Mouse (Mus musculus) gastrocnemius, postnatal 4 days (tissue): Measurements from ENCODE around the gene St7. TPM values are rescaled to one million over a fixed set of nuclear protein-coding genes. Genes with fewer than 3 reads are reported as not detected.

Source experiments
- DNase-seq, 2 experiments: peaks; one replicate each; pipeline ENCODE4 v3.0.0; 2021 to 2022; ENCODE audit warnings: low spot score in 2 of 2, mixed read lengths in 2 of 2
- total RNA-seq, 2 experiments: library from RNA; stranded (reverse); gene quantifications; 2 replicates each; pipeline ENCODE4 v1.2.3; 2021

The St7 gene
- total RNA-seq, 2 experiments from 2014 or later, result 17.4 to 18.3 TPM

GRCm38 (mm10) chr6:17941916-17942315, 249.2 kb downstream of the St7 start:
- DNase-seq, result no peak

GRCm38 (mm10) chr6:17942344-17942743, 249.6 kb downstream of the St7 start:
- DNase-seq, result no peak

- no peak for DNase-seq
Observed at GRCm38 (mm10) chr6:17943877-17944617, 251.3 kb downstream of the St7 start.

- no peak for DNase-seq
Observed at GRCm38 (mm10) chr6:17946456-17946855, 253.7 kb downstream of the St7 start.

- no peak for DNase-seq
Observed at GRCm38 (mm10) chr6:17947130-17947831, 254.5 kb downstream of the St7 start.

GRCm38 (mm10) chr6:17949103-17949502, 256.4 kb downstream of the St7 start:
- DNase-seq, result no peak

GRCm38 (mm10) chr6:17951779-17952178, 259.0 kb downstream of the St7 start:
- DNase-seq, result no peak

GRCm38 (mm10) chr6:17963455-17963854, 270.7 kb downstream of the St7 start:
- DNase-seq, result no peak

- no peak for DNase-seq
Observed at GRCm38 (mm10) chr6:17968467-17969144, 275.9 kb downstream of the St7 start.

- DNase-seq, result no peak
Observed at GRCm38 (mm10) chr6:17969815-17970214, 277.1 kb downstream of the St7 start.

GRCm38 (mm10) chr6:17971393-17971792, 278.7 kb downstream of the St7 start:
- no peak for DNase-seq

GRCm38 (mm10) chr6:17974416-17974815, 281.7 kb downstream of the St7 start:
- DNase-seq, result no peak

- DNase-seq, result no peak
Observed at GRCm38 (mm10) chr6:17977165-17977564, 284.4 kb downstream of the St7 start.

- DNase-seq, result no peak
Observed at GRCm38 (mm10) chr6:17978324-17978723, 285.6 kb downstream of the St7 start.

GRCm38 (mm10) chr6:17978881-17979280, 286.1 kb downstream of the St7 start:
- DNase-seq, result no peak

GRCm38 (mm10) chr6:17979361-17979760, 286.6 kb downstream of the St7 start:
- no peak for DNase-seq

GRCm38 (mm10) chr6:17990173-17991028, 297.7 kb downstream of the St7 start:
- no peak for DNase-seq

- DNase-seq, result no peak
Observed at GRCm38 (mm10) chr6:17991625-17992024, 298.9 kb downstream of the St7 start.
